Mouse (Mus musculus): ENCODE measurements at regions not wholly inside any gene's neighbourhood (a gene's known extent, or its start where the extent isn't known, plus 50 kb on each side); places are given as distances from the start of the nearest gene placed in this dataset.
A peak's percentile ranks its signal among the peaks of the same experiment; 100 is the strongest.

- no peak for DNase-seq
- intact Hi-C loops (cut with DNase I), result no loop called here
Observed at GRCm38 (mm10) chr13:48717036-48717435, 54.2 kb downstream of the Barx1 start.

GRCm38 (mm10) chr13:48717451-48717850 lies 54.7 kb downstream of the Barx1 start:
- no peak for DNase-seq
- intact Hi-C loops (cut with DNase I), result no loop called here

- intact Hi-C loops (cut with DNase I), result no loop called here
Observed at GRCm38 (mm10) chr13:48723676-48724075, 60.9 kb downstream of the Barx1 start.

GRCm38 (mm10) chr13:48726430-48726829 lies 63.6 kb downstream of the Barx1 start:
- DNase-seq, result no peak
- intact Hi-C loops (cut with DNase I), result no loop called here

More at GRCm38 (mm10) chr13:48723676-48724075, 60.9 kb downstream of the Barx1 start:
- no peak for DNase-seq

- peak; percentile 19 to 31 for DNase-seq
- intact Hi-C loops (cut with DNase I), result no loop called here
Observed at GRCm38 (mm10) chr13:48731046-48731996, 68.5 kb downstream of the Barx1 start.

- DNase-seq, result peak; percentile 18 to 44
- intact Hi-C loops (cut with DNase I), result loop anchor here (1.0 kb wide), 1 partner anchor 76 kb away; no protein-coding TSS in a partner anchor
Observed at GRCm38 (mm10) chr13:48732168-48732841, 69.5 kb downstream of the Barx1 start.

- no peak for DNase-seq
- intact Hi-C loops (cut with DNase I), result no loop called here
Observed at GRCm38 (mm10) chr13:48734985-48735384, 72.2 kb downstream of the Barx1 start.

- DNase-seq, result no peak
- intact Hi-C loops (cut with DNase I), result no loop called here
Observed at GRCm38 (mm10) chr13:48745566-48745965, 82.8 kb downstream of the Barx1 start.

GRCm38 (mm10) chr13:48746301-48746700 lies 83.5 kb downstream of the Barx1 start:
- intact Hi-C loops (cut with DNase I), result no loop called here

More at GRCm38 (mm10) chr13:48746301-48746700, 83.5 kb downstream of the Barx1 start:
- DNase-seq, result no peak
